Mouse (Mus musculus) spleen, adult 2 months (tissue): ENCODE measurements around the gene Gif.

Source experiments
- CTCF ChIP-seq: fragments of 200-500 bp; IDR thresholded peaks from 2 replicates; pipeline ENCODE4 v1.5.1; 2011; ENCODE audit warnings: mild to moderate bottlenecking, inconsistent platforms; ENCODE audit not compliant: insufficient read depth, insufficient read length, insufficient replicate concordance; ENCODE audit errors: extremely low read depth
- POLR2A ChIP-seq: fragments of 200-500 bp; IDR thresholded peaks from 2 replicates; pipeline ENCODE4 v1.6.1; 2011; ENCODE audit warnings: low read depth, low read length, inconsistent platforms

- TF ChIP-seq CTCF (no peak), POLR2A (peak; percentile 19; the same call in 1 of the 2 replicates)
Measured at GRCm38 (mm10) chr19:11770205-11770892, 23.0 kb downstream of the Gif start, which contains the start of gene Mrpl16.
